Mouse (Mus musculus) small intestine, adult 2 months (tissue): ENCODE data around the gene Pink1.

Experiments used
- CTCF ChIP-seq: fragments of 200-500 bp; IDR thresholded peaks from 2 replicates; pipeline ENCODE4 v1.5.1; 2012; ENCODE audit warnings: low read depth, mild to moderate bottlenecking, control low read depth, inconsistent platforms, low read length, moderate library complexity, mixed read lengths; ENCODE audit not compliant: insufficient replicate concordance, insufficient read length; ENCODE audit errors: extremely low read depth
- POLR2A ChIP-seq: fragments of 200-500 bp; IDR thresholded peaks from 2 replicates; pipeline ENCODE4 v1.6.1; 2012; ENCODE audit warnings: low read depth, mild to moderate bottlenecking, control low read depth, inconsistent platforms, low read length, moderate library complexity

DNA sequence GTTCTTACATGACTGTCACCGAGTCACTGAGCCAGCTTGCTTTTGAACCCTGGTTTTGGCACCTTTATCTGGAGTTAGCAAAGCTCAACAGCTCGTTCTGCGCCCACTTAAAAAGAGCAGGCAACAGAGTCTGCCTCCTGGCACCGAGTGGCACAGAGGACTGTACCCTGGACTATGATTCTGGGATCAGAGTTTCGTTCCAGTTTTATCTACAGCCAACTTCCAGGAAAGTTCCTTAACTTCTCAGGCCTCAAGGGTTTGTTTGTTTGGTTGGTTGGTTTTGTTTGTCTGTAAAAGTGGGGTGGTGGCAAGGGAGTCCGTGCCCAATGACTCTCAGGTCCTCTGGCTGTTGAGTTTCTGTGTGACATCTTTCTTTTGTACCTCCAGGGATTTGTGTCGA, 22.6 kb upstream of the Pink1 start:
- TF ChIP-seq POLR2A = no peak
- TF ChIP-seq CTCF = no peak
